Mouse (Mus musculus) midbrain, postnatal 0 days (tissue): Measurements from ENCODE around the gene Fcnb. TPM values are rescaled to one million over a fixed set of nuclear protein-coding genes. Genes with fewer than 3 reads are reported as not detected.

Source experiments
- ATAC-seq: fragments of 200-750 bp; cut with Nextera tagmentation; 2 replicates; pipeline ENCODE4 v1.8.0; 2017; ENCODE audit warnings: moderate number of reproducible peaks, mild to moderate bottlenecking, moderate TSS enrichment, moderate library complexity; ENCODE audit not compliant: low FRiP score
- DNase-seq: peaks from one replicate; pipeline ENCODE4 v3.0.0-alpha.2; 2015; ENCODE audit warnings: low spot score
- H3K27ac ChIP-seq: fragments of 300-500 bp; sonication (generic); 2 replicates; pipeline ENCODE4 v1.5.1; 2014; ENCODE audit warnings: low read depth, mild to moderate bottlenecking, low read length, mixed read lengths
- H3K27me3 ChIP-seq: fragments of 300-500 bp; sonication (generic); 2 replicates; pipeline ENCODE4 v1.6.1; 2014; ENCODE audit warnings: low read length, control low read depth, mixed read lengths; ENCODE audit not compliant: insufficient read depth
- H3K36me3 ChIP-seq: fragments of 300-500 bp; sonication (generic); 2 replicates; pipeline ENCODE4 v1.6.1; 2014; ENCODE audit warnings: low read length, control low read depth, mixed read lengths; ENCODE audit not compliant: insufficient read depth
- H3K4me1 ChIP-seq: fragments of 300-500 bp; sonication (generic); 2 replicates; pipeline ENCODE4 v1.6.1; 2014; ENCODE audit warnings: mild to moderate bottlenecking, control low read depth, antibody characterized with exemption, low read length, mixed read lengths; ENCODE audit not compliant: insufficient read depth
- H3K4me2 ChIP-seq: fragments of 300-500 bp; sonication (generic); 2 replicates; pipeline ENCODE4 v1.6.1; 2014; ENCODE audit warnings: low read depth, mild to moderate bottlenecking, low read length, mixed read lengths; ENCODE audit not compliant: poor library complexity, severe bottlenecking
- H3K4me3 ChIP-seq: fragments of 300-500 bp; sonication (generic); 2 replicates; pipeline ENCODE4 v1.5.1; 2014; ENCODE audit warnings: low read depth, mild to moderate bottlenecking, low read length, moderate library complexity
- H3K9ac ChIP-seq: fragments of 300-500 bp; sonication (generic); replicated peaks from 2 replicates; pipeline ENCODE4 v1.6.1; 2014; ENCODE audit warnings: mild to moderate bottlenecking, low read length, moderate library complexity, mixed read lengths; ENCODE audit not compliant: poor library complexity, severe bottlenecking
- H3K9me3 ChIP-seq: fragments of 300-500 bp; sonication (generic); 2 replicates; pipeline ENCODE4 v1.6.1; 2016; ENCODE audit warnings: low read length, control low read depth
- CTCF ChIP-seq: IDR thresholded peaks from 2 replicates; pipeline ENCODE4 v1.5.1; 2016; ENCODE audit warnings: antibody characterized with exemption, mild to moderate bottlenecking
- WGBS: fragments of 180-500 bp; shearing (Covaris S2); extraction: QIAGEN DNeasy Blood & Tissue Kit; methylation state at CpG from one replicate; pipeline ENCODE4 v1.1.7; 2014; 5-methylcytosine and 5-hydroxymethylcytosine counted together
- polyA plus RNA-seq: library from polyadenylated mRNA; unstranded; fragments of >200 nt; fragmentation: Nextera tagmentation; extraction: Ambion mirVana; gene quantifications from 2 replicates; pipeline ENCODE4 v1.2.1, GENCODE M21; 2015
- total RNA-seq: library from RNA; depleted of rRNA; stranded (reverse); fragments of >200 nt; gene quantifications from 2 replicates; pipeline ENCODE4 v1.2.3, GENCODE M21; 2014

Gene Fcnb
- total and polyA plus RNA-seq, 2 experiments from 2014 or later = not detected

DNA sequence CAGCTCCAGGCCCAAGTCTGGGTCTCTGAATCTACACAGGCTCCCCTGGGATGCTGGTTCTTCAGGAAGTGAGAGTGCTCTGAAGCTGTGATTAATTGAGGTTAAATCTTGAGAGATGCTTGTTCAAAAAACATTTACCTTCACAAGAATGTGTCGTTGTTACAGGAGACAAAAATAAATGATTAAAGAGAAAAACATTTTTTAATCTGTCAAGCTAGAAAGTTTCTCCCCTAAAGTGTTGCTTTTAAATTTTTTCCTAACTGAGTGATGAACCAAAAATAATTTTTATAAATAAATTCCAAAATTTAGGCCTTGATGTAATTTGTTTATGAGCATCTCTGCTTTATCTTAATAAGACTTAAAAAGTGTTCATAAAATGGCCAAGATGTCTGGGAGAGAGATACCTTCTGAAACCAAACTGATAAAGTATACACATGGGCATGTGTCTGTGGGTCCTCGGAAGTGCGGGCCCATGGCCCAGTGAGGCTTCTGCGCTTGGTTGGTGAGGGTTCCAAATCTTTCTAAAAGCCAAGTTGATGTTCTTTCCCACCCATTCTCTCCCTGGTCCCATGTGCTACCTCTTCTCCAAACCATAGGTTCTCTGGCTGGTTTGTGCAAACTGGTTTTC is 20.9 kb downstream of the Fcnb start:
- Histone ChIP-seq H3K36me3 (no peaks in the 10 kb centered on the region), H3K4me3 (no peak overlapping the region), H3K4me1 (0 out of 2 replicates have a peak, but pooled peaks cover 3% of the 10 kb centered on the region), H3K4me2 (no peak overlapping the region), H3K27me3 (no peaks in the 10 kb centered on the region), H3K9me3 (no peaks in the 10 kb centered on the region), H3K9ac (no peak overlapping the region), H3K27ac (no peak overlapping the region)
- ATAC-seq (no peak), DNase-seq (no peak)
- no peak for TF ChIP-seq CTCF
- 88% methylated on average over 4 of the region's 4 CpGs for WGBS

DNA sequence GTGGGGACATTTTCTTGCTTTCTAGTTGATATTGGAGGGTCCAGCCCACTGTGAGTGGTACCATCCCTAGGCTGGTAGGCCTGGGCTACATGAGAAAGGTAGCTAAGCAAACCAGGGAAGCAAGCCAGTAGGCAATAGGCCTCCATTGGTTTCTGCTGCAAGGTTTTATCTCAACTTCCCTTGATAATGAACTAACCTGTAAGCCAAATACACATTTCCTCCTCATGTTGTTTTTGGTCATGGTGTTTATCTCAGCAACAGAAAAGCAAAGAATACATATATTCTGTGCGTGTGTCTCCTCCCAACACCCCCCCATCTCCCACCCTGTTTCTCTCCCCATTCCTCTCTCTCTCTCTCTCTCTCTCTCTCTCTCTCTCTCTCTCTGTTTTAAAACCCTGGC is 24.8 kb downstream of the Fcnb start:
- TF ChIP-seq CTCF = no peak
- Histone ChIP-seq H3K27me3 (no peaks in the 10 kb centered on the region), H3K36me3 (no peaks in the 10 kb centered on the region), H3K9me3 (no peaks in the 10 kb centered on the region), H3K9ac (no peak overlapping the region), H3K27ac (no peak overlapping the region), H3K4me1 (no peaks in the 10 kb centered on the region), H3K4me3 (no peak overlapping the region), H3K4me2 (no peak overlapping the region)
- no peak for ATAC-seq
- WGBS = 89% methylated on average over 1 of the region's 1 CpGs
- no peak for DNase-seq

DNA sequence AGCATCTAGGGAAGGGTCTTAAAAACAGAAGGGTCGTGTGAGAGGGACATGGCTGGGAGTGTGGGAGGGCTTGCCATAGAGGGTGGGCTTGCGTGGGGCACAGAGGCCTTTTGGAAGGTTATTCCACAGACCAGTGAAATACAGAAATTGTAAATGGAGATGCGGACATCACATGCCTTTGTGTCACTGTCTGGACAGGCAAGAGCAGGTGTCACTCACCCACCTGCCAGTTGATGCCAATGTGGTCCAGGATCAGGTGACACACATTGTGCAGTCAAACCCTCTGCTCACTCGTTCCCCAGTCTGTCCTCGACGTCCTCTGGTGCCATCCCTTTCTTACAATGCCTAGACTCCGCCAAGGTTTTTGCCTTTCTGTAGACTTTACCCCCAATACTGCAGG is 37.6 kb downstream of the Fcnb start:
- no peaks in the 10 kb centered on the region for H3K9me3 ChIP-seq
- H3K4me2 ChIP-seq = no peak overlapping the region
- no peaks in the 10 kb centered on the region for H3K36me3 ChIP-seq
- H3K9ac ChIP-seq = no peak overlapping the region
- WGBS = 84% methylated on average over 7 of the region's 7 CpGs
- no peak overlapping the region for H3K4me3 ChIP-seq
- no peaks in the 10 kb centered on the region; the same call in 1 of the 2 replicates for H3K4me1 ChIP-seq
- no peak for DNase-seq
- H3K27me3 ChIP-seq = no peaks in the 10 kb centered on the region
- no peak overlapping the region for H3K27ac ChIP-seq
- no peak for TF ChIP-seq CTCF
- no peak for ATAC-seq

DNA sequence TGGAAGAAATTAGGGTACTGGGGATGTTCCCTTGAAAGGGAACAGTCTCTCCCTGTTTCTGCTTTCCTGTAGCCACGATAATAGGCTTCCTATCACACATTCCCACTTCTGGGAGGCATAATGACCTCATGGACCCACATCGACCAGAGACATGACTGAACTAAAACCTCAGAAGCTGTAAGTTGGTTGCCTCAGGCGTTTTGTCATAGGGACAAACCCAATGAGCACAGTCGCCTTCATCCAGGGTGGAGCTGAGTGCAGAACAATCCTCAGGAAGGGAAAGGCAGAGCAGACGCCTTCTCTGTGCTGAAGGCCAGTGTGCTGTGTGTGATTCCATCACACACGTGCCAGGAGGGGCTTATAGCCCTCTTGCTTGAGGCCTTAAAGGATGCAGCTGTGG is 38.4 kb downstream of the Fcnb start:
- WGBS = 77% methylated on average over 6 of the region's 6 CpGs
- Histone ChIP-seq H3K4me3 (no peak overlapping the region), H3K36me3 (no peaks in the 10 kb centered on the region), H3K4me1 (no peaks in the 10 kb centered on the region; the same call in 1 of the 2 replicates), H3K9me3 (no peaks in the 10 kb centered on the region), H3K9ac (no peak overlapping the region), H3K4me2 (no peak overlapping the region), H3K27me3 (no peaks in the 10 kb centered on the region), H3K27ac (no peak overlapping the region)
- ATAC-seq = no peak
- TF ChIP-seq CTCF = no peak
- no peak for DNase-seq

DNA sequence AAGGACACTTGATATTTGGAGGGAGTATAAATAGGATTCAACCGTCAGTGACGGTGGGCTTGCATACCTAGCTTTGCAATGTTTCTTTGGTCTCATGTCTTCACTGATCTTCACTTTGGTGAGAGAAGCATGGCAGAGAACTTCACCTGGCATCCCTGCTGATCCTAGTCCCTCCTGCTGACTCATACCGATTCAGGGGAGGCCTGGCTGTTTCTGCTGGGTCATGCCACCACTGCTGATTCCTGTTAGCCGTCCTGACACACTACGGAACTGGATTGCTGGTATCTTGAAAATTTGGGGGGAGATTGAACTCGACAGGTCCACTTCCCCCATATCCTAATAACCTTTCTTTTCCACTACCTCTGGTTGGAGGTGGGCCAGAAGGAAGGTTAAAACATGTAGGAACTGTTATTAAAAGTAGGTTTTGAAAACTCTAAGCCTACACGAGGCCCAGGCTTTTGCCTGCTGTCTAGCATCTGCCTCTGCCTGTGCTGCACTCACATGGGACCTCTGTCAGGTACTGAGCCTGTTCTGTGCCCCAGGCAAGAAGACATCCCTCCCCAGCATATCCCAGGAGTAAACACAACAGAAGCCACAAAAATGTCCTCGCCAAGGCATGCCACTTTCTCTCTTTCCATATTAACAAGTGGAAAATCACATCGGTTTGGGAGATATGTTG is 39.6 kb downstream of the Fcnb start:
- H3K9ac ChIP-seq = no peak overlapping the region
- no peaks in the 10 kb centered on the region; the same call in 1 of the 2 replicates for H3K4me1 ChIP-seq
- DNase-seq (no peak), ATAC-seq (no peak)
- no peak for TF ChIP-seq CTCF
- no peak overlapping the region for H3K4me3 ChIP-seq
- H3K4me2 ChIP-seq = no peak overlapping the region
- no peaks in the 10 kb centered on the region for H3K36me3 ChIP-seq
- H3K27me3 ChIP-seq = no peaks in the 10 kb centered on the region
- H3K9me3 ChIP-seq = no peaks in the 10 kb centered on the region
- 85% methylated on average over 9 of the region's 9 CpGs for WGBS
- no peak overlapping the region for H3K27ac ChIP-seq

DNA sequence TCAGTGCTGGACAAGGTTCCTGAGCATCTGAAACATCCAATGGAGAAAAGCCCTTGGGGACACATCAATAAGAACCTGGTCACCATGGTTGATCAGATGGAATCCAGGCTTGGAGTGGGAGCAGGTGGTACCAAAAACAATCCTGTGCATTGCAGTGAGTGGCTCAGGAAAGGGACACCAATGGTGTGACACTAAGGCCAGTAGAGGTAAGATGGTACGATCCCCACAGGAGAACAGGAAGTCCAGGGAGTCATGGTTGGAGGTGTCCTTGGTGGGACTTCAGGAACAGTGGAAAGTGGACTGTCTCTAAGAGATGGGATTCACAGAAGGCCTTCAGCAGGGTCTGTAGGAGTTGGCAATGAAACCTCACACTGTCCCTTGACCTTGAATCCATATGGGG is 44.2 kb downstream of the Fcnb start:
- Histone ChIP-seq H3K9ac (no peak overlapping the region), H3K36me3 (no peaks in the 10 kb centered on the region), H3K27ac (no peak overlapping the region), H3K4me1 (0 out of 2 replicates have a peak, but pooled peaks cover 6% of the 10 kb centered on the region), H3K4me2 (no peak overlapping the region), H3K27me3 (no peaks in the 10 kb centered on the region), H3K4me3 (no peak overlapping the region), H3K9me3 (no peaks in the 10 kb centered on the region)
- WGBS = 96% methylated on average over 1 of the region's 1 CpGs
- DNase-seq = no peak
- TF ChIP-seq CTCF = no peak
- ATAC-seq = no peak
